Mouse (Mus musculus): ENCODE results near the gene Rln1. TPM values are rescaled to one million over a fixed set of nuclear protein-coding genes. Genes with fewer than 3 reads are reported as not detected.

Gene Rln1
- polyA plus RNA-seq, 1 experiment from 2014 or later = 0.78 TPM

DNA sequence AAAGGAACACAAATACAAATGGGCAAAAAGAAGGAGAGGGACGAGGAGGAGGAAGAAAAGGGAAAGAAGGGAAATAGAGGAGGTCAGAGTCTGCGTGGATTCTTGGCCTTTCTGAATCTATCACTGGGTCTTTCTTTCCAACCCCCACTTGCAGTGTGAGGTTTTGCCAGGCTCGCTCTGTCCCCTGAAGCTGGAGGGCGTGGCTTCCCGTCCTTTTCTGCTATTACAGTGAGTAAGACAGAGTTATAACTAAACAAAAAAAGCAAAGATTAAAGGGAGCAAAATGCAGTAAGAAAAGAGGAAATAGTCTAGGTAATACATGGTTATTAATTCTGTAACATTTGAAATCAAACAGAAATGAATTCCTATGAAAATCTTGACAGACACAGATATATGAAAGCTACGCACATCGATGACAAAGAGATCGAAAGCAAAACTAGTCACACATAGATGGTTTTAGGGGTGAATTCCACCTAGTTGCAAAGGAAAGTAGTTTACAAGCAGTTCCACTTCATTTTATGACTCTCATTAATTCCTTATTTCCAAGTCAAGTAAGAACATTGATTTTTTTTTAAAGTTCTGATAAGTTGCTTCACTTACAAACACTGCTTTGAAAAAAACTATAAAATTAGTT, 10.9 kb downstream of the Rln1 start:
- no peak overlapping the region for H3K9ac ChIP-seq (replicated peaks)
- peaks cover 11% of the 10 kb centered on the region for H3K27me3 ChIP-seq
- ATAC-seq (ENCODE audit: low FRiP score, low read depth) = no peak
- H3K36me3 ChIP-seq = no peaks in the 10 kb centered on the region
- H3K27ac ChIP-seq (replicated peaks) = no peak overlapping the region
- H3K9me3 ChIP-seq = no peaks in the 10 kb centered on the region
- 0 out of 2 replicates have a peak, but pooled peaks cover 2% of the 10 kb centered on the region for H3K4me1 ChIP-seq
- 85% methylated on average over 8 of the region's 8 CpGs for WGBS
- no peak overlapping the region for H3K4me2 ChIP-seq (replicated peaks)
- no peak overlapping the region for H3K4me3 ChIP-seq

DNA sequence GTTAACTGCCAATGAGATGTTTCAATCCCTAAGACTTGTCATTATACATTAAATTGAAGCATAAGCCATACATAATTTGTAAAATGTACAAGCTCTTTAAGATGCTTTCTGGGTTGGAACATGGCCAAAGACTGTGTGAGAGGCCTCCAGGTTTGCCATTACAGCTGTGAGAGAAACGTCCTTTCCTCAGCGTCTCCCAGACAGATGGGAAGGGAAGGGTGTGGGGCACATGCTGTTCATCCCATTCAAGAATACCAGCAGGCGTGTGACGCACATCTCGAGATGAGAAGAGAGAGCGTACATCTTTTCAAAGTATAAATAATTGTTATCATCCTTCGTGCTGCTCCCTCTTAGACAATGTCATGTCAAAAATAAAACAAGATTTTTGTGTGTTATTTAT, 21.8 kb downstream of the Rln1 start:
- no peak overlapping the region for H3K27ac ChIP-seq (replicated peaks)
- H3K9ac ChIP-seq (replicated peaks) = no peak overlapping the region
- H3K4me1 ChIP-seq = no peaks in the 10 kb centered on the region
- 71% methylated on average over 7 of the region's 7 CpGs for WGBS
- H3K4me3 ChIP-seq = no peak overlapping the region
- no peaks in the 10 kb centered on the region for H3K27me3 ChIP-seq
- ATAC-seq (ENCODE audit: low FRiP score, low read depth) = no peak
- no peak overlapping the region for H3K4me2 ChIP-seq (replicated peaks)
- H3K9me3 ChIP-seq = peaks cover 11% of the 10 kb centered on the region; the same call in 1 of the 2 replicates
- H3K36me3 ChIP-seq = peaks cover 31% of the 10 kb centered on the region

DNA sequence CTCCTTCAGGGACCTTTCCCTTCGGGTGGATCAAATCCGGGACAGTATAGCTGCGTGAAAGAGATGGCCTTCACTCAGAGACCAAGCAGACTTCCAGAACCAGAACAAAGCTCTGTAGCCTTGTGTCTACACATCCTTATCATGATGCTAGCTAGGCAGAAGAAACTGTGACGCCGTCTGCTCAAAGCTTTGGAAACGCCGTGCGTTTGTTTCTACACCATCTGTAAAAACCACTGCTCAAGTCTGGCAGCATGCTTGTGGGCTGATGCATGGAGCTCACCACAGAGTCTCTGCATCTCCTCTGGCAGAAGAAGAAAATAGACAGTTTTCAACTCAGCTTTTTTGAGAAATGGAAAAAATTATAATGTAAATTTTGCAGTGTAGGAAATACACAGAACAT, 22.7 kb downstream of the Rln1 start:
- peaks cover 31% of the 10 kb centered on the region for H3K36me3 ChIP-seq
- no peak overlapping the region for H3K4me2 ChIP-seq (replicated peaks)
- H3K27me3 ChIP-seq = no peaks in the 10 kb centered on the region
- H3K9ac ChIP-seq (replicated peaks) = no peak overlapping the region
- peaks cover 11% of the 10 kb centered on the region; the same call in 1 of the 2 replicates for H3K9me3 ChIP-seq
- no peaks in the 10 kb centered on the region for H3K4me1 ChIP-seq
- no peak overlapping the region for H3K4me3 ChIP-seq
- H3K27ac ChIP-seq (replicated peaks) = no peak overlapping the region
- 96% methylated on average over 8 of the region's 8 CpGs for WGBS
- ATAC-seq (ENCODE audit: low FRiP score, low read depth) = no peak

DNA sequence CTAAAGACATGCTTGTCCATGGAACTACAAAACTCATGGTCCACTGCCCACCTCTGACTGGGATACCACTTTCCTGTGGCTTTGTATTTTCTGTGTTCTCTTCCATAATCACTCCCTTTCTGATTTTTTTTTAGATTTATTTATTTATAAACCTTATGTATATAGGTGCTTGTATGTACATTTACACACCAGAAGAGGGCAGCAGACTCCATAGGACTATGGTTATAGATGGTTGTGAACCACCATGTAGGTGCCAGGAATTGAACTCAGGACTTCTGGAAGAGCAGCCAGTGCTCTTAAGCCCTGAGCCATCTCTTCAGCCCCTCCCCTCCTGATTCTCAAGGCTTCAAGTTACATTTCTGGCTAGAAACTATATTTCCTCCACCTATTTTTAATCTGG, 25.6 kb downstream of the Rln1 start:
- Histone ChIP-seq H3K9ac (replicated peaks) (no peak overlapping the region), H3K9me3 (no peaks in the 10 kb centered on the region), H3K4me2 (replicated peaks) (no peak overlapping the region), H3K27me3 (no peaks in the 10 kb centered on the region), H3K4me3 (no peak overlapping the region), H3K27ac (replicated peaks) (no peak overlapping the region), H3K4me1 (no peaks in the 10 kb centered on the region), H3K36me3 (peaks cover 32% of the 10 kb centered on the region)
- ATAC-seq (ENCODE audit: low FRiP score, low read depth) = no peak

DNA sequence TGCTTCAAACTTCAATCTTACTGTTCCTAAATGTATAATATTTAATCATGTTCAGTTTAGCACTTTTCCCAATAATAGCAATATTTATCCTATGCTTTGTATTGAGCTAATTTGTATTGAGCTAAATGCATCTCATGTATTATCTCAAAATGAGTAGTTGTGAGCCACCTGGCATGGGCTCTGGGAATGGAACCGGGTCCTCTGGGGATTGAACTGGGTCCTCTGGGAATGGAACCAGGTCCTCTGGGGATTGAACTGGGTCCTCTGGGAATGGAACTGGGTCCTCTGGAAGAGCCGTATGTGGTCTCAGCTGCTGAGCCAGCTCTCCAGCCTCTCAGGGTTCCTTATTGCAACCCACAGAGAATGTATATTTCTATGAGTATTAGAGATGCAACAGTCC, 32.4 kb downstream of the Rln1 start:
- H3K27ac ChIP-seq (replicated peaks) = no peak overlapping the region
- H3K9ac ChIP-seq (replicated peaks) = no peak overlapping the region
- H3K27me3 ChIP-seq = no peaks in the 10 kb centered on the region
- H3K36me3 ChIP-seq = peaks cover 39% of the 10 kb centered on the region
- H3K4me1 ChIP-seq = 0 out of 2 replicates have a peak, but pooled peaks cover 4% of the 10 kb centered on the region
- no peaks in the 10 kb centered on the region for H3K9me3 ChIP-seq
- H3K4me2 ChIP-seq (replicated peaks) = no peak overlapping the region
- 94% methylated on average over 2 of the region's 2 CpGs for WGBS
- ATAC-seq (ENCODE audit: low FRiP score, low read depth) = no peak
- no peak overlapping the region for H3K4me3 ChIP-seq

DNA sequence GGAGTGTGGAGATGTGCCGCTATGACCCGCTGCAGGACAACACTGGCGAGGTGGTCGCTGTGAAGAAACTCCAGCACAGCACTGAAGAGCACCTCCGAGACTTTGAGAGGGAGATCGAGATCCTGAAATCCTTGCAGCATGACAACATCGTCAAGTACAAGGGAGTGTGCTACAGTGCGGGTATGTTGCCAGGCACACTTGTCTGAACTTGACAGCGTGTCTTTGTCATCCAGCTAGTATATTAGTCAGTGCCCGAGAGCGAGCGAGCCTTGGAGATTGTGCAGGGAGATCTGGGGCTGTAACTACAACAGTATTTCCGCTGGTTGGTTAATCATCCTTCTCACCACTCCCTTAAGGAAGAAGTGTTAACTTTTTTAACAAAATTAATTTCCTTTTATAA, 33.6 kb downstream of the Rln1 start:
- Histone ChIP-seq H3K36me3 (peaks cover 40% of the 10 kb centered on the region), H3K27ac (replicated peaks) (no peak overlapping the region), H3K4me1 (0 out of 2 replicates have a peak, but pooled peaks cover 4% of the 10 kb centered on the region), H3K9me3 (no peaks in the 10 kb centered on the region), H3K9ac (replicated peaks) (no peak overlapping the region), H3K4me3 (no peak overlapping the region), H3K4me2 (replicated peaks) (no peak overlapping the region), H3K27me3 (no peaks in the 10 kb centered on the region)
- ATAC-seq (ENCODE audit: low FRiP score, low read depth) = no peak
- WGBS = 93% methylated on average over 13 of the region's 13 CpGs

DNA sequence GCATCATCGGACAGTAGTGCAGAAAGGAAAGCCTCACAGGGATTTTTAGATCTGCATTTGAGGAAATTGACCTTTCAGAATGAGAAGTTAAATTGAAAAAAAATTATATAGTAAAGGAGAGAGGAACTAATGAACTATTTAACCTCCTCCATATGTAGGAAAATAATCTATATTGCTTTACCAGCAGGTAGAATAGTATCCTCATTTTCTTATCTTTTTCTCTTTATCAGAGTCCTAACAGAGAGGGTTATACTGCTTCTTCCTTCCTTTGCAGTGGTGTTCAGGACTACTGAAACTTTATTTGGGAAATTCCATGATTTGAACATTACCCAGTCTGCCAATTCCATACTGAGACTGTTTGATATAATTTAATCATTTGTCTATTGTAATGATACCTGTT, 37.1 kb downstream of the Rln1 start:
- 97% methylated on average over 1 of the region's 1 CpGs for WGBS
- H3K9ac ChIP-seq (replicated peaks) = no peak overlapping the region
- no peak overlapping the region for H3K27ac ChIP-seq (replicated peaks)
- H3K27me3 ChIP-seq = no peaks in the 10 kb centered on the region
- peaks cover 38% of the 10 kb centered on the region for H3K36me3 ChIP-seq
- ATAC-seq (ENCODE audit: low FRiP score, low read depth) = no peak
- H3K9me3 ChIP-seq = no peaks in the 10 kb centered on the region
- H3K4me3 ChIP-seq = no peak overlapping the region
- no peaks in the 10 kb centered on the region for H3K4me1 ChIP-seq
- no peak overlapping the region for H3K4me2 ChIP-seq (replicated peaks)

DNA sequence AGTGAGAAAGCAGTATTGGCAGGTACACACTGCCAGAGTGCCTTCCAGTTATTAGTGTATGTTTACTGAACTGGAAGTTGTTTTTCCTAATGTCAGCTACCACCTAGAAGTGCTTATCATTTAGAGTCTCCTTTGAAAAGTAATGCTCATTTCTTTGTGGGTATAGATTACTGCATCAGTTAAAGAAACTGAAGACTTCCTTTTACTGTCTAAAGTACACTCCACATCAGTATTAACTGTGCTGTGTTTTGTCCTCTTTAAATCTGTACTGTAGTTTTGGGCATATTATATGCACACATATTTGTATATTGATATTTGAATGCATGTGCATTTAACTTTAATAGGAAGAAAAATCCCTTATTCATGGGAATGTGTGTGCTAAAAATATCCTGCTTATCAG, 38.3 kb downstream of the Rln1 start:
- no peaks in the 10 kb centered on the region for H3K9me3 ChIP-seq

DNA sequence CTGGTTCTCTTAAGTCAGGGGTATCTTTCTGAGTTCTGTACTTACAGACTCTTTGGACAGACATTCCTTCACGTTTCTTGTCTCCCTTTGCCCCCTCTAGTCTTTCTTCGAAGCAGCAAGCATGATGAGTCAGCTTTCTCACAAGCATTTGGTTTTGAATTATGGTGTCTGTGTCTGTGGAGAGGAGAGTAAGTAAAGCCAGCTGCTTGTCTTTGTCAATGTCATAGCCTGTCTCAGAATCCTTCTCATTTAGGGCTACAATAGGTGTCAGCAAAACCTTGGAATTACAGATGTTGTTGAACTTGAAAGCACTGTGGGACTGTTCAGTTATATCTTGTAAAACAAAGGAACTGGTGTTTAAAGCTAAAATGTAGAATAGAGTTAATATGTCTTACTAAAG, 39.7 kb downstream of the Rln1 start:
- no peak overlapping the region for H3K9ac ChIP-seq (replicated peaks)
- no peak overlapping the region for H3K27ac ChIP-seq (replicated peaks)
- WGBS = 80% methylated on average over 2 of the region's 2 CpGs
- H3K27me3 ChIP-seq = no peaks in the 10 kb centered on the region
- H3K36me3 ChIP-seq = peaks cover 39% of the 10 kb centered on the region
- no peak for ATAC-seq (ENCODE audit: low FRiP score, low read depth)
- no peak overlapping the region for H3K4me2 ChIP-seq (replicated peaks)
- no peaks in the 10 kb centered on the region for H3K4me1 ChIP-seq
- H3K9me3 ChIP-seq = no peaks in the 10 kb centered on the region
- no peak overlapping the region for H3K4me3 ChIP-seq

More for the DNA sequence above, 38.3 kb downstream of the Rln1 start:
- Histone ChIP-seq H3K36me3 (peaks cover 44% of the 10 kb centered on the region), H3K27me3 (no peaks in the 10 kb centered on the region), H3K4me1 (no peaks in the 10 kb centered on the region), H3K27ac (replicated peaks) (no peak overlapping the region), H3K4me2 (replicated peaks) (no peak overlapping the region), H3K9ac (replicated peaks) (no peak overlapping the region), H3K4me3 (no peak overlapping the region)
- ATAC-seq (ENCODE audit: low FRiP score, low read depth) = no peak

DNA sequence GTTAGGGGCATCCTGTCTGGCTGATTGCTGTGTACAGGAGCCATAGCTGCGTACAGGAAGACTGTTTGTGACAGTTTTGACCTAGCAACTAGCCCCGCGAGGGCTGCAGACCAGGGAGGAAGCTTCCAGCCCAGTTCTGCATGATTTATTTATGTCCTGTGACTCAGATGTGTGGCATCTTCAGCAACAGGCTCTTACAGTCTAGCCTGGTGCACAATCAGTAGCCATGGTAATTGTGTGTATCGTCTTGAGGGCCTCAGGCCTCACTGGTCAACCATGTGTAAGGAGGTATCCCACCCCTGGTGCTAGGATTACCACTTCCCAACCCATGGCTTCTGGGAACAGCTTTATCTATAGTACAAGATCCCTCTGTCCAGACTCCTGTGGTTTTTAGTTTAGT, 41.9 kb downstream of the Rln1 start:
- Histone ChIP-seq H3K9ac (replicated peaks) (no peak overlapping the region), H3K4me2 (replicated peaks) (no peak overlapping the region), H3K9me3 (no peaks in the 10 kb centered on the region), H3K36me3 (peaks cover 32% of the 10 kb centered on the region), H3K4me3 (no peak overlapping the region), H3K27me3 (no peaks in the 10 kb centered on the region), H3K4me1 (no peaks in the 10 kb centered on the region), H3K27ac (replicated peaks) (no peak overlapping the region)
- ATAC-seq (ENCODE audit: low FRiP score, low read depth) = no peak
- 87% methylated on average over 4 of the region's 4 CpGs for WGBS

DNA sequence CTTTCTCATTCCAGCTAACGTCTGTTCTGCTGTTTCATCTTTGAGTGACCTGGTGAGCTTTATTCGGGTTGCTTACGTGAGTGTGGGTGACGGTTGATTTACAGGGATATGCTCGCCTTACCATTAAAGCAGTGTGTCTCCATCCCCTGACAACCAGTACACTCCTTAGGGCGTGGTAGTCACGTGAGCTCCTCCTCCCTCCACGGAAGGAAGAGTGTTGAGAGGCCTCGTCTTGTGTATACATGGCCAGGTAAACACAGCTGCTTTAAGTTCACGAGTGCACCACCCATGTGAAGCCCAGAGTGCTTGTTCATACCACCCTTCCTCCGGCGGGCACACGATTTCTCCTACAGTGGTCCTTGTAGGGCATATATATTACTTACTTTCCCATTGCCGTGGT, 42.9 kb downstream of the Rln1 start:
- Histone ChIP-seq H3K4me3 (no peak overlapping the region), H3K9ac (replicated peaks) (no peak overlapping the region), H3K4me2 (replicated peaks) (no peak overlapping the region), H3K4me1 (no peaks in the 10 kb centered on the region), H3K9me3 (no peaks in the 10 kb centered on the region), H3K36me3 (peaks cover 32% of the 10 kb centered on the region), H3K27me3 (no peaks in the 10 kb centered on the region), H3K27ac (replicated peaks) (no peak overlapping the region)
- 87% methylated on average over 14 of the region's 14 CpGs for WGBS
- no peak for ATAC-seq (ENCODE audit: low FRiP score, low read depth)

DNA sequence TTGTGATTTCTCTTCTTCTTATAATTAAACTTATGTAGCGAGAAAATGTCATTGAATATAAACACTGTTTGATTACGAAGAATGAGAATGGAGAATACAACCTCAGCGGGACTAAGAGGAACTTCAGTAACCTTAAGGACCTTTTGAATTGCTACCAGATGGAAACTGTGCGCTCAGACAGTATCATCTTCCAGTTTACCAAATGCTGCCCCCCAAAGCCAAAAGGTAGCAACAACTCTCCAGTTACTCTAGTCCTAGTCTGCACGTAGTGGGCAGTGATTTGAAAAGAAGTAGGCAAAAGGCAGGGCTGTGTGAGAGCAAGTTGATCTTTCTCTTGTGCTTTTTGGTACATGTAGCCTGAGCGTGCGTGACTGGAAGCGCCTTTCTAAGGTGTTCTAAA, 46.6 kb downstream of the Rln1 start:
- H3K9me3 ChIP-seq = no peaks in the 10 kb centered on the region
- no peak overlapping the region for H3K4me3 ChIP-seq
- no peaks in the 10 kb centered on the region for H3K27me3 ChIP-seq
- no peak overlapping the region for H3K27ac ChIP-seq (replicated peaks)
- no peak overlapping the region for H3K9ac ChIP-seq (replicated peaks)
- no peak overlapping the region for H3K4me2 ChIP-seq (replicated peaks)
- 64% methylated on average over 8 of the region's 8 CpGs for WGBS
- ATAC-seq (ENCODE audit: low FRiP score, low read depth) = no peak
- peaks cover 11% of the 10 kb centered on the region for H3K4me1 ChIP-seq
- H3K36me3 ChIP-seq = peaks cover 33% of the 10 kb centered on the region

DNA sequence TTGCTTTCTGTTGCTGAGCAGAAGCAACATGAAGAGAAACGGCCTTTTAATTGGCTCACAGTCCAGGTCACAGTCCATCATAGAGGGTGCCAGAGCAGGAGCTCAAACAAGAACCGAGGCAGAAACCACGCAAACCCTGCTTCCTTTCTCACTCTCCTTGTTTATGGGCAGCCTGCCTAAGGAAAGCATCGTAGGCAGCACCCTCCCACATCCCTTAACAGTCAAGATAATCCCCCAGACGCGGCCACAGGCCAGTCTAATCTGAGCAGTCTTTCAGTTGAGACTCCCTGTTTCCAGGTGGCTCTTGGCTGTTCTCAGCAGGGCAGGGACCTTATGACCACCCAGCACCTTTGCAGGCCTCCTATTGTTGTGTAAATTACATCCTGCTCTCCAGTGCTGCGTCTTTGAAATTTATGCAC, 49.0 kb downstream of the Rln1 start:
- Histone ChIP-seq H3K9me3 (no peaks in the 10 kb centered on the region), H3K9ac (replicated peaks) (0 out of 2 replicates have a peak overlapping the region, but pooled peaks have one; percentile 11), H3K4me2 (replicated peaks) (peak overlapping the region; percentile 19; the same call in 1 of the 2 replicates), H3K4me1 (peaks cover 11% of the 10 kb centered on the region), H3K36me3 (peaks cover 14% of the 10 kb centered on the region; the same call in 1 of the 2 replicates), H3K27ac (replicated peaks) (peak overlapping the region; percentile 49), H3K27me3 (no peaks in the 10 kb centered on the region), H3K4me3 (no peak overlapping the region)
- WGBS = 12% methylated on average over 7 of the region's 7 CpGs
- peak; percentile 62; the same call in 1 of the 2 replicates for ATAC-seq (ENCODE audit: low FRiP score, low read depth)

All from midbrain, embryonic 12.5 days (tissue).